Mouse (Mus musculus) CD8-positive naive resting alpha-beta T cell, adult 2 months (primary cell): ENCODE results near the gene Krt81.

Experiments used
- DNase-seq, 2 experiments: peaks; one replicate each; pipeline ENCODE4 v3.0.0; 2022; ENCODE audit warnings: low read depth in 2 of 2, low spot score in 2 of 2

The Krt81 gene

GRCm38 (mm10) chr15:101463651-101464050, at the start of gene Krt81:
Krt81 (minus strand) TSS chr15:101463751.
- DNase-seq = no peak

DNA sequence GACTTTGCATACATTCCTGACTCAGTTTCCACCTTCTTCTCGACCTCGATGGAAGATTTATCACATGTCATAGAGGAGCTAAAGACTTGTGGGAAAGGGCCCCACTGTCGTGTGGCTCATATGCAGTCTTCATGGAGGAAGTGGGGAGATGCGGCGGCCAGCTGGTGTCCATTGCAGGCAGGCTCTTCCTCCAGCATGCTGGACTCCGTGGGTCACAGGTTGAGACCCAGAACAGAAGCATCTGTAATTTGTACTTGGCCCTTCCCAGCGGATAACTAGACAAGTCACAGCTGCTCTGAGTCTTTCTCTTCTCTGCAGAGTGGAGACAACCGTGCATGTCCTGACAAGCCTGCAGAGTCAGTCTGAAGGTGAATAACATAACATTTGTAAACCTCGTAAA, 44.7 kb upstream of the Krt81 start:
- no peak for DNase-seq

DNA sequence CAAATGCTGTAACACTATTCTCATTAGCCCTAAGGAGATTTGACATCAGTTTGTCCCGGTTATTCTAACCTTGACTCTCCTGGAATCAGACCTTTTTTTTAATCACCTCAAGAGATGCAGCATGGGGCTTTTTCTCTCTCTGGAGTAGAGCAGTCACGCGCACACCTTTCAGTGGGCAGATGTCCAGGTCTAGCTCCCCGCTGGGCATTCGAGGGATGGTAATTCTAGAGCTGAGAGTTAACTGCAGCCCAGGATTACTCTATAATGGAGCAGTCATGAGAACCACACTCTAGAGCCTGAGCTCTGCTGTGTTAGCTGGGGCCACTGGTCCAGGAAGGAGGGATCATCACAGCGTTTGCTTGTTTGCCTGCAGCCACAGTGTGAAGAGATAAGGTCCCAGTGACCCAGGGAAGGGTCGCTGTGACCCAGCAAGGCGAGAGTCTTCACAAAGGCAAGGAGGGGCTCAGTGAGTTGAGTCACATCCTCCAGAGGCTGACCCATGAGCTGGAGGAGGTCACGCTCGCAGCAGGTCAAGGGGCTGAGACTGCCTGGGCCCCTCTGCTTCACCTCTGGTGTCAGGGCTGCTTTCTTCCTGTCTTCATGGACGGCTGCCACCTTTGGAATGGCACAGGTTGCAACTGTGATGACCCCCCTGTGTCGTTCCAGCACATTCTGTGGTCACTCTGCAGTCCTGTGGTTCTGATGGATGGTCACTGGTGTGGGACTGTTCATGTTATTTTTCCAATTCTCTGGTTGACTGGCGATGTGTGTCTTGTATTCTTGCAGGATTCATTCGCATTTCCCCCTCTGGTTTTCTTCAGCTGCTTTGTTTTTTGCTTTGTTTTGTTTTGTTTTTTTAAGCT, 43.6 kb upstream of the Krt81 start:
- no peak for DNase-seq

DNA sequence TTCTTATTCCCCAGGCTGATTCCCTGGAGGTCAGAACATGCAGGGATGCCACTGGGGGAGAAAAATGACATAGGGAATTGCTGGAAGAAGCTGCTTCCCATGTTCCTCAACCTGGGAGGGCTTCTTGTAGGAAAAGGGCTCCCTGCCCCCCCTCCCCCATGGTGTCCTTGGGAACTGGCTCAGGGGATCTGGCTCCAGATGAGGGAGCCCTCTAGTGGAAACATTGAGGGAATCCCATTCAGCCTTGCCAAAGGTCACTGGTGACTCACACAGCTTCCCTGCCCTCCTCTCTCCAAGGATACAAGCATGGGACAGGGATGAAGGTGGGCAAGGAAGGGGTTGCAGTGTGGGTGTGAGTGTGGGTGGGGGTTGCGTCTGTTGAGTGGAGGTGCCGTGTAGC, 33.6 kb upstream of the Krt81 start:
- DNase-seq = no peak

DNA sequence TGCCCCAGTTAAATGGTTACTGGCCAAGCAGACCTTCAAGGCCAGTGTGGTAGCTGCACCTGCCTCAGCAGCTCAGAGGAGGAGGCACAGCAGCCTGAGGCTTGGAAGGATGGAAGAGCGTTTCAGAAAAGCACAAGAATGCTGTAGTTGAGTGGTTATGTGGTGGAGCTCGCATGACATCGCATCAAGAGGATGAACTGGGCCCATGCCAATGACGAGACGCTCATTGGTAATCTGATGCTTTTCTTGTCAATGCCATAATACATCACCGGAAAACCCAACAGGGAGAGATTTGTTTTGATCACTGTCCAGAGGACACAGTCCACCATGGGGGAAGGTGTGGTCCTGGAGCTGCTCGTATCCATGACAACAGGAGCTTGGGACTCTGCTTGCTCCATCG, 31.7 kb upstream of the Krt81 start:
- no peak for DNase-seq

DNA sequence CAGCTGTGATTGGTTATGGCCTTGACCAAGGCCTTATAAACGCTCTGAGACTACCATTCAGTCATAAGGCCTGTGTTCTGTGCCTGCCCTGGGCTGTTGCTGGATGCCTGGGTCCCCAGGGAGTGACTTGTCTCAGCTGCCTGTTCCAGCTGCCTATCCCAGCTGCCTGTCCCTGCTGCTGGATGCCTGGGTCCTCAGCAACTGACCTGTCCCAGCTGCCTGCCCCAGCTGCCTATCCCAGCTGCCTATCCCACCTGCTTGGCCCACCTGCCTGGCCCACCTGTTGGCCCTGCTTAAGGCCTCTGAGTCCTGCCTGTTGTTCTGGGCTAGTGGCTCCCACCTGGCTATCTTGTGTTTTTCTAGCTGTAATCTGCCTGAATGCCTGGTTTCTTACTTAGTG, 30.7 kb upstream of the Krt81 start:
- no peak for DNase-seq

DNA sequence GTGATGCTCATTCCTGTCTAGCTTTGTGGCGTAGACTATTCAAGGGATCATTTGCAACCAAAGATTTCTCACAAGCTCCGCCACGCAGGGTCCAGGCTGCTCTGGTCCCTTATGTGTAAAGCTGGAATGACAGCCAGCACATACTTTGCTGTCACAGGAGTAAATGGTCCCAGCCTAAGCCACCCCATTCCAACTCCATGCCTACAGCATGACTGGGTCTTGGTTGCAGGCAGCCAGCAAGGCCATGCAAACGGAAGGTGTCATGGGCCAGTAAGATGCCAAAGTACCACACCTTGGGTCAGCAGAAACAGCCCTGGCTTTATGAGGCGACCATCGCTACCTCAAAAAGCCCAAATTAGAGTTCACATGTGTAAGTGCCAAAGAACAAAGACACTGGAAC, 30.2 kb upstream of the Krt81 start:
- no peak for DNase-seq

GRCm38 (mm10) chr15:101492718-101493117, 29.2 kb upstream of the Krt81 start:
- DNase-seq = no peak

DNA sequence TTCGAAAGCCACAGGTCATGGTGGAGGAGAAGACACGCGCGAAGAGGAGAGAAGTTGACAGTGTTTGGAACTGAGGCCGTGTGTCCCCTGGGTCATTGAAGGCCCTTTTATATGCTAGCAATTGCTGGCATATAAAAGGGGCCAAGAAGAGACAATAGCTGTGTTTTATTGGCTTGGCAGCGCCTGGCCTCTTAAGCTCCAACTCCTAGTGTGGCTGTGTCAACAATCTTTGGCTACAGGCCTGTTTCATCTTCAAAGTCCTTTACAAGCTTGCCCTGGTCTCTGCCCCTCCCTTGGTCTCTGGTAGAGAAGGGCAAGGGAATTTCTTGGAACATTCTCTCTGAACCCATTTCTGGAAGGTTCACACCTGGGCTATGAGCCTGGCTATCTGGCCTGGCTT, 27.9 kb upstream of the Krt81 start, which contains the start of gene Krt83:
Gene Krt83 (minus strand): TSS at position 82 of the 400 bp plus-strand sequence.
- DNase-seq = no peak

GRCm38 (mm10) chr15:101485911-101486635, 22.5 kb upstream of the Krt81 start:
- DNase-seq = no peak

- no peak for DNase-seq
These were observed 21.4 kb upstream of the Krt81 start for GRCm38 (mm10) chr15:101484939-101485338.

GRCm38 (mm10) chr15:101483646-101484045, 20.1 kb upstream of the Krt81 start:
- DNase-seq = no peak

DNA sequence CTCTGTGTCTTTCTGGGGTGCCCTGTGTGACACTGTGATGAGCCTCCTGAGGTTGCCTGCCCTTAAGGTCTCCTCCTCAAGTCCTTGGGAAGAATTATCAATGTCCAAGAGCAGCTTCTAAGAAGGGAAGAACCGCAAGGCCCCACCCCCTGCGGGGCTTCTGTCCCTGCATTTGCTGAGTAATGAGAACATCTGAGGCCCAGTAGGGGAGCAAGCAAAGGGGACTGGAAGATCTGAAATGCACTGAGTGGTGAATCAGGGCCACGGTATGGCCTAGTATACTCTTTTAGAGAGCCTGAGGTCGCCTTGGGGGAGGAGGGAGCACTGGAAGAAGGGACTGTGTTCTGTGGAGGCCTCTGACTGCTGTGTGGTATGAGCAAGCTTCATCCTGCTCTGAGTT, 18.5 kb upstream of the Krt81 start:
- no peak for DNase-seq

GRCm38 (mm10) chr15:101479666-101480060, 16.1 kb upstream of the Krt81 start:
- no peak for DNase-seq

- peak; percentile 40 to 49 for DNase-seq
These were observed 15.6 kb upstream of the Krt81 start for GRCm38 (mm10) chr15:101479007-101479665.

DNA sequence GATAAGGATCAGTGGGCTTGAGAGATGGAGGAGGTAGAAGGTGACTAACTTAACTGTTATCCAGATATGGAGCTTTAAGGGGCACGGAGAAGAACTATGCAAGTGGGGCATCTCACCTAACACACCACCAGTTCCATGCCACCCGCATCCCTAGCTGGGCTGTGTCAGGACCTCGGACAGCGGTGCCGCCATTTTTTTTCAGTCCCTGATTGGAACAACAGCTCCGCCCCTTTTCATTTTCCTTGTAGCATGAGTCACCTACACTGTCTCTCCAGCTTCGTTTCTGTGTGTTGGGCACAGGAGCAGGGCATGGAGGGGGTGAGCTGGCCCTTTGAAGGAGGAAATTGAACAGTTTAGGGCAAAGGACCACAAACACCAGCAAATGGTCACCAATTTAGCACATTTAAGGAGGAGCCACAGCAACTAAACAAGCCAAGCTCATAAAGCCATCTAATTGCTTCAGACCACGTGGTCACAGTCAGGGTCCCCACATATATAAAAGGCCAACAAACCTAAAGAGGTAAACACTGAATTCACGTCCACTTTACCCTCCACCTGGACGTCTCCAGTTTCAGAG, 9.5 kb upstream of the Krt81 start, which contains the start of gene Krt86:
Gene Krt86 (plus strand): TSS at position 527 of the 577 bp plus-strand sequence.
- no peak for DNase-seq

DNA sequence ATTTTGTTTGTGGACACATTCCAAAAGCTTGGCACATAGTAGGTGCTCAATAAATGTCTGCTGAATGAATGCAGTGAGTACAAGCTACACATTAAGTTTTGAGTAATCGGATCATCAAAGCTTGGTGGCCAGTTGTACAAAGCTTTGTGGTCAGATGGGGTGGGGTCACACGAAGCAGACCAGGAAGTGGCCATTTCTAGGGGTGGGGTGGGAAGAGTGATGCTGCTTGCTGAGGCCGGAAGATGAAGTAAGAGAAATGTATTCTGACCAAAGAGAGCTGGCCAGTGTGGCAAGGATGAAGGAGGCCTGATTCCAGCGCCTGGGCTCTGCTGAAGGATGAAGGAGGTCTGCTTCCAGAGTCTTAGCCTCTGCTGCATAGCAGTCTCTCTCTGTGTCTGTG, 5.5 kb upstream of the Krt81 start:
- no peak for DNase-seq

- DNase-seq = no peak
These were observed 4.3 kb downstream of the Krt81 start for GRCm38 (mm10) chr15:101459283-101459682.

- DNase-seq = no peak
These were observed 5.1 kb downstream of the Krt81 start for GRCm38 (mm10) chr15:101458361-101458930.

GRCm38 (mm10) chr15:101455891-101456290, 7.7 kb downstream of the Krt81 start:
- DNase-seq = no peak

DNA sequence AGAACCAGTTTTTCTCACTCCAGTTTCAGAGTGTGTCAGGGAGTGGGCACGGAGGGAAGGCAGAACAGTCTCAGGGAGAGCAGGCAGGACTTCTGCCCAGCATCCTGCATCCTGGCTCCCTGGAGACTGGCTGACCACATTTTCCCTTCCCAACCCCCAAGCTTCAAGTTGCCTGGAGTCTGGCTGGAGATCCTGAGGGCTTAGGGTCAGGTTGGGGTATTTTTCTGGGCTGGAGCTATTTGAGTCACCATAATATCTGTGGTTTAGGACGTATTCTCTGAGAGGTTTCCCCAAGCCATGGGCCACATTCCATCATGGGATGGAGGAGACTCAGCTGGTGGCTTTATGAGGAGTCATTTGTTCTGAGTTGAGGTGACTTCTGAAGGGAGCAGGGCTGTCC, 8.3 kb downstream of the Krt81 start:
- no peak for DNase-seq
